Mouse (Mus musculus) midbrain, embryonic 14.5 days (tissue): ENCODE measurements around the gene Tor1a. TPM values are rescaled to one million over a fixed set of nuclear protein-coding genes. Genes with fewer than 3 reads are reported as not detected.
"Not testable (repeated sequence)": the region's sequence is repeated elsewhere in the genome, so short reads cannot be mapped to it uniquely, and the experiment has no call there.

Source experiments
- ATAC-seq: fragments of 200-750 bp; cut with Nextera tagmentation; 2 replicates; pipeline ENCODE4 v1.8.0; 2017; ENCODE audit warnings: moderate number of reproducible peaks, moderate library complexity; ENCODE audit not compliant: low FRiP score, low TSS enrichment
- DNase-seq: peaks from one replicate; pipeline ENCODE4 v3.0.0-alpha.2; 2015
- H3K27ac ChIP-seq: fragments of 300-500 bp; sonication (generic); replicated peaks from 2 replicates; pipeline ENCODE4 v1.5.1; 2014; ENCODE audit warnings: mild to moderate bottlenecking, low read depth, low read length, moderate library complexity
- H3K27me3 ChIP-seq: fragments of 300-500 bp; sonication (generic); 2 replicates; pipeline ENCODE4 v1.6.1; 2014; ENCODE audit warnings: low read length, control low read depth, mixed read lengths; ENCODE audit not compliant: control insufficient read depth, insufficient read depth
- H3K36me3 ChIP-seq: fragments of 300-500 bp; sonication (generic); 2 replicates; pipeline ENCODE4 v1.6.1; 2014; ENCODE audit warnings: low read length, control low read depth; ENCODE audit not compliant: control insufficient read depth, insufficient read depth
- H3K4me1 ChIP-seq: fragments of 300-500 bp; sonication (generic); 2 replicates; pipeline ENCODE4 v1.6.1; 2014; ENCODE audit warnings: mild to moderate bottlenecking, antibody characterized with exemption, low read length, control low read depth; ENCODE audit not compliant: control insufficient read depth, insufficient read depth
- H3K4me2 ChIP-seq: fragments of 300-500 bp; sonication (generic); 2 replicates; pipeline ENCODE4 v1.6.1; 2014; ENCODE audit warnings: mild to moderate bottlenecking, low read length, moderate library complexity
- H3K4me3 ChIP-seq: fragments of 300-500 bp; sonication (generic); replicated peaks from 2 replicates; pipeline ENCODE4 v1.5.1; 2014; ENCODE audit warnings: low read depth, low read length
- H3K9ac ChIP-seq: fragments of 300-500 bp; sonication (generic); replicated peaks from 2 replicates; pipeline ENCODE4 v1.6.1; 2014; ENCODE audit warnings: mild to moderate bottlenecking, low read length, moderate library complexity
- H3K9me3 ChIP-seq: fragments of 300-500 bp; sonication (generic); 2 replicates; pipeline ENCODE4 v1.6.1; 2016; ENCODE audit warnings: low read length, control low read depth, mixed read lengths; ENCODE audit not compliant: control insufficient read depth
- WGBS: fragments of 180-500 bp; shearing (Covaris S2); extraction: QIAGEN DNeasy Blood & Tissue Kit; methylation state at CpG from one replicate; pipeline ENCODE4 v1.1.7; 2014; 5-methylcytosine and 5-hydroxymethylcytosine counted together
- polyA plus RNA-seq: library from polyadenylated mRNA; unstranded; fragments of >200 nt; fragmentation: Nextera tagmentation; extraction: Ambion mirVana; gene quantifications from 2 replicates; pipeline ENCODE4 v1.2.1, GENCODE M21; 2014

The Tor1a gene
- polyA plus RNA-seq, 1 experiment from 2014 or later, result 81.2 TPM

DNA sequence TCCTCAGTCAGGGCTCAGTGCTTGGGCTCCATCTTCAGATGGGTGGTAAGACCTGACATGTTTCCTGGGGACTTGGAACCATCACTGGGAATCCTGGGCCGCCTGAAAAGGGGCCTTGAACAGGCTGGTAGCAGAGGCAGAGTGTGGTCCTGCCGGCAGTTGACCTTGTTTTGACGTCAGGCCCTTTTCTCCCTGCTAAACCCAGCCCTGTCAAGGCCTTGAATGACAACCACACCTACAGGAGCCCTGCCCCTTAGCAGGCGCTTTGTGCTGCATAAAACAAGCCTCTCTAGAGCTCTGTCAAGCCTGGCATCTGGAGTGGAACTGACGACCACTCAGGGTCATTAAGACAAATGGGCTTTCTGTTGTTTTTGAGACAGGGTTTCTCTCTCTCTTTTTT is 7.9 kb downstream of the Tor1a start:
- no peak for DNase-seq
- WGBS, result 57% methylated on average over 5 of the region's 5 CpGs
- H3K36me3 ChIP-seq, result peaks cover 94% of the 10 kb centered on the region

DNA sequence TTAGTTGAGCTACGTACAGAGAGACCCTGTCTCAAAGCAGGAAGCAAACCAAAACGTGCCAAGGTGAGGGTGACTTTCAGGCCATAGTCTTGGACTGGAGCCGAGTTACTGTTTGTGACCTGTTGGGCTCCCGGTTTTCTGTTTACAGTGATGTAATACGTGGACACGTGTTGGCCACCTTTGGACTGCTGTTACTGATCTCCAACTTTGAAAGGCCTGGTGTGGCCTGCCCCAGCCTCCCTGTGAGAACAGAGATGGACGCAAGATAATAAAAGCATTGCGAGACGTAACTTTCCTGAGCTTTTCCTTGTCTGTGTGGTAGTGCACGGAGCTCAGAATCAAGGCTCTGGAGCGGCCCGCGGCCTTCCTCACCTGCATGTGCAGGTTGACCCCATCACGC is 9.0 kb downstream of the Tor1a start:
- no peak for ATAC-seq
- Histone ChIP-seq H3K4me1 (peaks cover 16% of the 10 kb centered on the region), H3K4me2 (no peak overlapping the region), H3K9ac (no peak overlapping the region), H3K36me3 (peaks cover 87% of the 10 kb centered on the region), H3K27ac (no peak overlapping the region), H3K27me3 (no peaks in the 10 kb centered on the region), H3K4me3 (no peak overlapping the region), H3K9me3 (no peaks in the 10 kb centered on the region)
- DNase-seq, result no peak
- 94% methylated on average over 14 of the region's 14 CpGs for WGBS

More for the DNA sequence above, 7.9 kb downstream of the Tor1a start:
- Histone ChIP-seq H3K9ac (no peak overlapping the region), H3K27me3 (no peaks in the 10 kb centered on the region), H3K4me1 (0 out of 2 replicates have a peak, but pooled peaks cover 5% of the 10 kb centered on the region), H3K27ac (no peak overlapping the region), H3K4me2 (no peak overlapping the region), H3K9me3 (no peaks in the 10 kb centered on the region), H3K4me3 (no peak overlapping the region)
- ATAC-seq, result no peak

DNA sequence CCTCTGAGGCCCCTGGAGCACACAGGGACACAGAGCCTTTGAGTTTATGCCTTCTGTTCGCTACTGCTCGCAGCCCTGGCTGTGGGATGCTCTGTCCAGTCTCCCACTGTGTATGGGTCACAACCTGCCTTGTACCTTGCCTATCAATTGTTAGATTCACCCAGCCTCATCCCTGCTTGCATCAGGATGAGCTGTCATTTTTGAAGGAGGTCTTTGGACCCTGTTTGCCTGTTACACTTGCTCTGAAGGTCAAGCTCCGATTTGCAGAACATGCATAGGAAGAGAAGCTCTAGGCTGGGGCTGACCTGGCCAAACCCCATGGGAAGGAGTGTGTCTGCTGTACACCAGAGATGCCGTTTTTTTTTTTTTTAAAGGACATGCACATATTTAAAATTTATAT is 10.2 kb downstream of the Tor1a start:
- H3K36me3 ChIP-seq, result peaks cover 76% of the 10 kb centered on the region
- no peak overlapping the region for H3K9ac ChIP-seq
- WGBS, result 91% methylated on average over 4 of the region's 4 CpGs
- ATAC-seq, result no peak
- no peak overlapping the region for H3K27ac ChIP-seq
- peaks cover 20% of the 10 kb centered on the region for H3K4me1 ChIP-seq
- H3K4me2 ChIP-seq, result no peak overlapping the region
- H3K27me3 ChIP-seq, result no peaks in the 10 kb centered on the region
- no peak for DNase-seq
- H3K4me3 ChIP-seq, result no peak overlapping the region
- no peaks in the 10 kb centered on the region for H3K9me3 ChIP-seq

DNA sequence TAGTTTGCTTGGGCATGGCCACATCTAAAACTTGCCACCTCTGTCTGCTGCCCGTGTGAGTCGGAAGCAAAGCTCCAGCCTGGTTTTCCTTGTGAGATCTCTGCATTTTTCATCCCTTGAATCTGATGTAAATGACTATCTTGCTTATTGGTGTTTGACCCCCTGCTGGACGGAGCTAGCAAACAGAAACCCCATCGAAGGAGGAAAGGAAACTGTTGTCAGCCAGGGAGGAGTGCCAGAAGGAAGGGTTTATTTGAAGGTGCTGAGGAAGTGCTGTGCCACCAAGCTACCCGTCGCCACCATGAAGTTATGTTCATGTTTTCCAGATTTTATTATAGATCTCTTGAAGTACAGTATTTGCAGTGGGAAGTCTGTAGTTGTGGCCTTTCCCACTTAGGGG is 12.9 kb downstream of the Tor1a start:
- no peak for ATAC-seq
- Histone ChIP-seq H3K27me3 (no peaks in the 10 kb centered on the region), H3K9me3 (no peaks in the 10 kb centered on the region), H3K36me3 (peaks cover 49% of the 10 kb centered on the region), H3K27ac (no peak overlapping the region), H3K9ac (no peak overlapping the region; the same call in 1 of the 2 replicates), H3K4me2 (peak overlapping the region; percentile 89), H3K4me1 (peaks cover 20% of the 10 kb centered on the region), H3K4me3 (no peak overlapping the region)
- DNase-seq, result no peak
- WGBS, result 84% methylated on average over 6 of the region's 6 CpGs

DNA sequence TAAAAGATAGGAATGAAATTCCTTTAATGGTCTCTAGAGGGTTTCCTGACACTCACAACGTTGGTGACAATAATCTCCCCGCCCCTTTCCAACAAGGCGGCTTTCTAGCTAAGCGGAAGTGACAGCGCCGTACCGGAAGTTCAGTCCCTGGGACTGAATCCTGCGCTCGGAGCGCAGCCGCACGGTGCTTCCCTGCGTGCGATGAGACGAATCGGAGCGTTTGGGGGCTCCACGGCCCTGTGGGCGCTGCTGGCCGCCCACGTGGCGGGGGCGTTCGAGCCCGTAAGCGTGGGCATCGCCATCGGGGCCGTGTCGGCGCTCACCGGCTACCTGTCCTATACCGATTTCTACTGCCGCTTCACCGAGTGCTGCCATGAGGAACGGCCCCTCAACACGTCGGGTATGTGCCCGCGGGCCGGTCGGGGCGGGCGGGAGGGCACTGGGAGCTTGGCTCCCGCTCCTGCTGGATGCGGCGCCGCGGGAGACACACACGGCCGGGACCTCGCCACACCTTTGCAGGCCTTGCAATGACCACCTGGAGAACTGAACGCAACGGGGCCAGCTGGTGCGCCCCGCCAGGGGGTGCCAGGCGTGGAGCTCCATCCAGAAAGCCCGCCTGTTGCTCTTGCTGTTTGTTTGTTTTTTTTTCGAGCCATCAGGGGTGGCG is 14.8 kb downstream of the Tor1a start, which contains the start of gene Tor1b:
Gene Tor1b (plus strand): TSS at position 136 of the 667 bp plus-strand sequence.
- ATAC-seq, result peak; percentile 85
- peak within 1 kb of the TSS; percentile 76 for H3K9ac ChIP-seq
- WGBS, result under 1% methylated on average over 60 of the region's 60 CpGs
- peak within 1 kb of the TSS; percentile 65 for H3K27ac ChIP-seq
- H3K4me2 ChIP-seq, result peak within 1 kb of the TSS; percentile 89
- H3K27me3 ChIP-seq, result no peaks in the 10 kb centered on the region
- peaks cover 20% of the 10 kb centered on the region for H3K4me1 ChIP-seq
- H3K36me3 ChIP-seq, result peaks cover 30% of the 10 kb centered on the region
- H3K4me3 ChIP-seq, result peak within 1 kb of the TSS; percentile 78
- peak; percentile 97 for DNase-seq
- H3K9me3 ChIP-seq, result no peaks in the 10 kb centered on the region

DNA sequence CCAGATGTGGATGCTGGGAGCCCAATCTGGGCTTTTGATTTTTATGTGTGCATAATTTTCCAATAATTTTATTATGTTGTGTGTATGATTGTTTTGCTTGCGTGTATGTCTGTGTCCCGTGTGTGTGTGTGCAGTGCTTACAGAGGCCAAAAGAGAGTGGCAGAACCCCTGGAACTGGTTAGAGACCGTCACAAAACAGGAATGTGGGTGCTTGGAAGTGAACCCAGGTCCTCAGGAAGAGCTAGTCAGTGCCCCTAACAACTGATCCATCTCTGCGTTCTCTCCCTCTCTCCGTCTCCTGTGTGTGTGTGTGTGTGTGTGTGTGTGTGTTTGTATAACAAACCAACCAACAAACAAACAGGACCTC is 15.3 kb downstream of the Tor1a start:
- Histone ChIP-seq H3K27ac (peak overlapping the region; percentile 65), H3K9ac (peak overlapping the region; percentile 76; the same call in 1 of the 2 replicates), H3K4me1 (peaks cover 20% of the 10 kb centered on the region), H3K4me2 (peak overlapping the region; percentile 89), H3K36me3 (peaks cover 25% of the 10 kb centered on the region), H3K9me3 (no peaks in the 10 kb centered on the region), H3K4me3 (peak overlapping the region; percentile 78), H3K27me3 (no peaks in the 10 kb centered on the region)
- DNase-seq, result no peak
- WGBS, result 25% methylated on average over 5 of the region's 5 CpGs
- ATAC-seq, result no peak

DNA sequence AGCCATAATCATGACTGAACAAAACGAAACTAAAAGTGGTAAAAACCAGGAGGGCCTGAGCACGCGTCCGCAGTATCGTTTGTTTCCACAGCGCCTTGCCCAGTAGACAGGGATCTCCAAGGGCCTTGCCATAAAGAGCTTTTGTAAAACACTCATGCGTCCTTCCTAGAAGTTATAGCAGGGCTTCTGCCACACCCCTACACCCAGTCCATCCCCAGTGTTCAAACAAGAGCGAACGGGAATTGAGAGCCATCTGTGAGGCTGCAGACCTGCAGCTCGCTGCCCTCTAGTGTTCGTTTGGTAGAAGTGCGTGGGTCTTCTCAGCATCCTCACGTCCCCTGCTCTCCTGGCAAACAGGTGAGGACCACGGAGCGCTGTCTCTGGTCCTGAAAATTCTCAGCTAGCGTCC is 25.1 kb downstream of the Tor1a start:
- H3K9ac ChIP-seq, result no peak overlapping the region
- peak overlapping the region; percentile 28; the same call in 1 of the 2 replicates for H3K4me2 ChIP-seq
- ATAC-seq, result no peak; the same call in 1 of the 2 replicates
- 31% methylated on average over 16 of the region's 16 CpGs for WGBS
- H3K4me1 ChIP-seq, result no peaks in the 10 kb centered on the region
- no peaks in the 10 kb centered on the region for H3K27me3 ChIP-seq
- peak; percentile 89 for DNase-seq
- H3K9me3 ChIP-seq, result no peaks in the 10 kb centered on the region
- H3K27ac ChIP-seq, result no peak overlapping the region
- H3K4me3 ChIP-seq, result no peak overlapping the region
- H3K36me3 ChIP-seq, result no peaks in the 10 kb centered on the region

DNA sequence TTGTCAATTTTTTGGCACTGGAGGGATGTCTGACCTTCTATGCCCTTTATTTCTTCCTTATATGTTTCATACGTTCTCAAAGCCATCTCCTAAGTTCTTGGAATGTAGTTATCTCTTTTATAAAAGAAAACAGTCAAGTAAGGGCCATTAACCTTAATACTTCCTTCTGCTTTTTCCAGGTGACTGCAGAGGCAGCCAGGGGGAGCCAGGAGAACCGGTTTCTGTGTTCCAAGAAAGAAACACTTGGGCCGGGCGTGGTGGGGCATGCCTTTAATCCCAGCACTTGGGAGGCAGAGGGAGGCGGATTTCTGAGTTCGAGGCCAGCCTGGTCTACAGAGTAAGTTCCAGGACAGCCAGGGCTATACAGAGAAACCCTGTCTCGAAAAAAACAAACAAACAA is 25.6 kb downstream of the Tor1a start:
- not testable (repeated sequence) for H3K9ac ChIP-seq, H3K9me3 ChIP-seq, H3K4me2 ChIP-seq, DNase-seq, H3K4me3 ChIP-seq, H3K27me3 ChIP-seq, H3K36me3 ChIP-seq, ATAC-seq, H3K4me1 ChIP-seq, H3K27ac ChIP-seq
- 51% methylated on average over 7 of the region's 7 CpGs for WGBS

DNA sequence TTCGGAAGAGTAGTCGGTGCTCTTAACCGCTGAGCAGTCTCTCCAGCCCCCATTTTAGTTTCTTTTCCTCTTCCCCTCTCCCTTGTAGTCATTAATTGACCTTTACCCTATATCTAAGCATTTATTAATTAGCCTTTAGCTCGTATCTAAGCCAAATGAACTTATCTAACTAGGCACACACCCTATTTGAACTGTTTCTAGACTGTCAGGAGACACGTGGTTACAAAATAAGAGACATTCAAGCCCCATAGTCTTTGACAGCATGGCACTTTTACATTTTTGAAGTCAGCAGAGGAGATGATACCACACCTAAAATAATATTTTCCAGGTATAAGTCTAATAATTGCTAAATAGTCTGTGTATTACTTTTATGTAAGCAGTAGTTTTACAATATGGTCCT is 26.1 kb downstream of the Tor1a start:
- Histone ChIP-seq H3K4me3 (no peak overlapping the region), H3K36me3 (no peaks in the 10 kb centered on the region), H3K27me3 (no peaks in the 10 kb centered on the region), H3K4me1 (no peaks in the 10 kb centered on the region), H3K27ac (no peak overlapping the region), H3K9ac (no peak overlapping the region), H3K9me3 (no peaks in the 10 kb centered on the region), H3K4me2 (no peak overlapping the region)
- DNase-seq (no peak), ATAC-seq (no peak)
- WGBS, result 92% methylated on average over 5 of the region's 5 CpGs
